Mouse (Mus musculus): ENCODE results near the gene Hist1h4d. TPM values are rescaled to one million over a fixed set of nuclear protein-coding genes. Genes with fewer than 3 reads are reported as not detected.
"Not testable (repeated sequence)": the region's sequence is repeated elsewhere in the genome, so short reads cannot be mapped to it uniquely, and the experiment has no call there.

Hist1h4d gene
- polyA plus RNA-seq (2016; fragmentation: Nextera tagmentation; extraction: Ambion mirVana): 65.8 and 97.5 TPM in 2 replicates

DNA sequence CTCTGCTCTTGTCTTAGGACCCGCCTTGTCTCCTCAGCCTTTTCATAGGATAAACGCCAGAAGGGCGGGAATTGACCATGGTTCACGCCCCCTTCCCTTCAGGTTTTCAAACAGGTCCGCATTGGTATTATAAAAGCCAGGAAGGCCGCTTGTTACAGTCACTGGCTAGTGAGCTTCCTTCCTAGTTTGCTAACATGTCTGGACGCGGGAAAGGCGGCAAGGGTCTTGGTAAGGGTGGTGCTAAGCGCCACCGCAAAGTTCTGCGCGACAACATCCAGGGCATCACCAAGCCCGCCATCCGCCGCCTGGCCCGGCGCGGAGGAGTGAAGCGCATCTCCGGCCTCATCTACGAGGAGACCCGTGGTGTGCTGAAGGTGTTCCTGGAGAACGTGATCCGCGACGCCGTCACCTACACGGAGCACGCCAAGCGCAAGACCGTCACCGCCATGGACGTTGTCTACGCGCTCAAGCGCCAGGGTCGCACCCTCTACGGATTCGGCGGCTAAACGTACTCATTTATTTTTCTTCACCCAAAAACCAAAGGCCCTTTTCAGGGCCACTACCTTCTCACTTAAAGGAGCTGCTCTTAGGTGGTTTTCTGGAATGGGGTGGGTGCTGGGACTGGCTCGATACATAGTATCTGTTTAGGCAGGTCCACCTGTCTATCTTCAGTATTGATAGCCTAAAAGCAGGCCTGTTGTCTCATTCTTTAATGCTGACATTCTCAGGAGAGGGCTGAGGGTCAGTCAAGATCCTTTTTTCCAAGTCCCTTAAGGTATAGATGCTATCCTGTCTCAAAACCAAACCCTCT is at the start of gene Hist1h4d:
Gene Hist1h4d (plus strand): TSS at position 191 of the 811 bp plus-strand sequence.
- WGBS: under 1% methylated on average over 43 of the region's 43 CpGs
- peak within 1 kb of the TSS; percentile 56 for H3K9ac ChIP-seq
- no peaks in the 10 kb centered on the region for H3K9me3 ChIP-seq
- H3K27me3 ChIP-seq (replicated peaks): no peaks in the 10 kb centered on the region
- H3K4me1 ChIP-seq: peaks cover 30% of the 10 kb centered on the region
- no peaks in the 10 kb centered on the region for H3K36me3 ChIP-seq
- peak; percentile 86 for ATAC-seq (ENCODE audit: low FRiP score, low read depth)
- H3K27ac ChIP-seq: peak within 1 kb of the TSS; percentile 27
- peak within 1 kb of the TSS; percentile 34 for H3K4me3 ChIP-seq
- peak within 1 kb of the TSS; percentile 65 for H3K4me2 ChIP-seq (replicated peaks)

DNA sequence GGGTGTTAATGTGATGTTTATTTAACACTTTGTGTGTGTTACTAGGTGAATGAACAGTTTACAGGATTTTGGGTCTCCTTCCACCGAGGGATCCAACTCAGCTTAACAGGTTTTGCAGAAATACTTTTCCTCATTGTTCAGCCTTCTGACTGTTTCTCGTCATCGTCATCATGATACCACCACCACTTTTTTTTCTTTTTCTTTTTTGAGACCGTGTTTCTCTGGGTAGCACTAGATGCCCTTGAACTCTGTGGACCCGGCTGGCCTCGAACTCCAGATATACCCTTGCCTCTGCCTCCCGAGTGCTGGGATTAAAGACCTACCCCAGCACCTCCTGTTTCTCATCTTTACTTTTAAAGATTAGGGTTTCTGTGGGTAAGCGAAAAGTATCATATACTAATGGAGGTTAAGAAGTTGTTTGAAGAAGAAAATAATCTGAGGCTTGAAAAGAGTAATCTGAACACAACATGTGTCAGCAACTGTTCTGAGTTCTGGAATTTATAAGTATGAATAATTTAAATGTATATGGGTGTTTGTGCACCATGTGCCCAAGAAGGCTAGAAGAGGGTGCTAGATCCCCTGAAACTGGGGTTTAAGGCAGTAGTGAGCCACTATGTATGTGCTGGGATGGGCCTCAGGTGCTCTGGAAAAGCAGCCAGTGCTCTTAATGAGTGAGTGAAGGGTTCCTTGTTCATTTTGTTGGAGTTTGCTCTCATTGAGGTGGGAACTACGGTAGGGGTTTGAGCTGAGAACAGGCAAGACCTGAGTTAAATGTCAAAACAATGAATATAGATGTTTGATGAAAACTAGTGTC is 48.9 kb upstream of the Hist1h4d start:
- Histone ChIP-seq H3K9me3 (no peaks in the 10 kb centered on the region), H3K4me2 (replicated peaks) (peak overlapping the region; percentile 70), H3K27ac (peak overlapping the region; percentile 89; the same call in 1 of the 2 replicates), H3K36me3 (no peaks in the 10 kb centered on the region), H3K4me3 (peak overlapping the region; percentile 52), H3K4me1 (peaks cover 22% of the 10 kb centered on the region), H3K27me3 (replicated peaks) (no peaks in the 10 kb centered on the region), H3K9ac (peak overlapping the region; percentile 73)
- ATAC-seq (ENCODE audit: low FRiP score, low read depth): no peak
- WGBS: 22% methylated on average over 9 of the region's 9 CpGs

- H3K4me2 ChIP-seq (replicated peaks): peak within 1 kb of the TSS; percentile 70
- H3K9me3 ChIP-seq; H3K36me3 ChIP-seq; H3K27me3 ChIP-seq (replicated peaks): not testable (repeated sequence)
- H3K9ac ChIP-seq: peak within 1 kb of the TSS; percentile 57
- H3K4me3 ChIP-seq: peak within 1 kb of the TSS; percentile 46
- peak; percentile 30 for ATAC-seq (ENCODE audit: low FRiP score, low read depth)
- peaks cover 22% of the 10 kb centered on the region for H3K4me1 ChIP-seq
- H3K27ac ChIP-seq: peak within 1 kb of the TSS; percentile 66
- under 1% methylated on average over 26 of the region's 53 CpGs for WGBS
Observed at GRCm38 (mm10) chr13:23533560-23534367, 47.6 kb upstream of the Hist1h4d start, which contains the start of gene Hist1h2af. Hist1h2af (plus strand) TSS chr13:23533906.

DNA sequence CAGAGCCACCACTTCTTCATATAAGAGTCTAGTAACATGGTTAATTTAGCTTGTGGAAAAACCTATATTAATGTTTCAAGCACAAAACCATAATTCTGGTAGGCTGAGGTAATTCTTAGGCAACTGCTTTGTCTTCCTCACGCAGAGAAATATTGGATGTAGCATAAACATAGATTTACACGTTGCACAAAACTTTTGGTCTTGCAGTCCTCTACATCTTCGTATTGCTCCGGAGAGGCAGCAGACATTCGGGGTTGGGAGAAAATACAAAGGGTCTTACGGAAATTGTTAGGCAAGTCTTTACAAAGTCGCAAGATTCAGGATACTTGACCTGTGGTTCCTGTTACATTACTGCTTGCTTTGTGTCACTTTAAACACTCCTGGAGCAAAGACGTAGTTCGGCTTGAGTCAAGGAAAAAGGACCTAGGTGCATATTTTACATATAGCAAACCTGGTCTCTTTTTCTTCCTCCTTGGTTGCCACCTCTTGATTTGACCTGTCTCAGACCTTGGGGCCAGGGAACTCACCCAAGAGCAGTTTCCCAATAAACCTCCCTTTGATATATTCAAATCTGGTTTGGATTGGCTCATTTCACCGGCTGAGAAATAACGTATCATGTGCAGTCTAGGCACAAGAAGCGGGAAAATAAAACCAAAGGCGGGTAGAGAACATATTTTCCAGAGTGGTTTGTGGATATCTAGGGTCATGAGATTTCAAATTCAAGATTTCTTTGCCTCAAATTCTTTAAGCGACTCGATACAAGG is 46.8 kb upstream of the Hist1h4d start:
- under 1% methylated on average over 15 of the region's 15 CpGs for WGBS

DNA sequence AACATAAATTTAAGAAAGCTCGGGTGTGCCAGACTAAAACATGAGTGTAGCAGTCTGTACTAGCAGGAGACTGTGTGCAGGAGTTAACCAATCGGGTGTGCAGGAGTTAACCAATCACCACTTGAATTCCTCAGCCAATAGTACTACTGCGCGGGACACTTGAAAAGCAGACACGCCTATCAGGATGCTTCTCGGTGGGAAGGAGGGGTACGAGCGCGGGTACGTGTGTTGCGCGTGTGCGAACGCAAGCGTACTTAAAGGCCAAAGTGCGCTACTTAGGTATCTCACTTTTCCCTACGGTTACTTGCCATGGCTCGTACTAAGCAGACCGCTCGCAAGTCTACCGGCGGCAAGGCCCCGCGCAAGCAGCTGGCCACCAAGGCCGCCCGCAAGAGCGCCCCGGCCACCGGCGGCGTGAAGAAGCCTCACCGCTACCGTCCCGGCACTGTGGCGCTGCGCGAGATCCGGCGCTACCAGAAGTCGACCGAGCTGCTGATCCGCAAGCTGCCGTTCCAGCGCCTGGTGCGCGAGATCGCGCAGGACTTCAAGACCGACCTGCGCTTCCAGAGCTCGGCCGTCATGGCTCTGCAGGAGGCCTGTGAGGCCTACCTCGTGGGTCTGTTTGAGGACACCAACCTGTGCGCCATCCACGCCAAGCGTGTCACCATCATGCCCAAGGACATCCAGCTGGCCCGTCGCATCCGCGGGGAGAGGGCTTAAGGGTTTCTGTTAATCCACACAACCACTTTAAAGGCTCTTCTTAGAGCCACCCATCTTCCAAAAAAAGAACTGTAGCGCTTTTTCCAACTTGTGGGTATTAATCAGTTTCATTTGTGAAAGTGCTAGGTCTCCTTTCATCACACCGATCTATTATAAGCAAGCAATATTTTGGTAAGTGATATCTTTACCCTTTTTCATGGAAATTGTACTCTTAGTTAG is 46.0 kb upstream of the Hist1h4d start, which contains the start of gene Hist1h3g:
Gene Hist1h3g (plus strand): TSS at position 286 of the 939 bp plus-strand sequence.
- not testable (repeated sequence) for H3K27me3 ChIP-seq (replicated peaks); H3K36me3 ChIP-seq; H3K9me3 ChIP-seq
- under 1% methylated on average over 58 of the region's 62 CpGs for WGBS
- Histone ChIP-seq H3K4me2 (replicated peaks) (peak within 1 kb of the TSS; percentile 70), H3K9ac (peak within 1 kb of the TSS; percentile 62), H3K4me1 (peaks cover 22% of the 10 kb centered on the region), H3K4me3 (peak within 1 kb of the TSS; percentile 46), H3K27ac (peak within 1 kb of the TSS; percentile 64)
- ATAC-seq (ENCODE audit: low FRiP score, low read depth): peak; percentile 86

More for the DNA sequence above, 46.8 kb upstream of the Hist1h4d start:
- ATAC-seq (ENCODE audit: low FRiP score, low read depth): no peak
- Histone ChIP-seq H3K27ac (peak overlapping the region; percentile 64), H3K4me2 (replicated peaks) (peak overlapping the region; percentile 70), H3K4me1 (peaks cover 22% of the 10 kb centered on the region), H3K9ac (peak overlapping the region; percentile 57), H3K36me3 (no peaks in the 10 kb centered on the region), H3K9me3 (no peaks in the 10 kb centered on the region), H3K4me3 (peak overlapping the region; percentile 46), H3K27me3 (replicated peaks) (no peaks in the 10 kb centered on the region)

DNA sequence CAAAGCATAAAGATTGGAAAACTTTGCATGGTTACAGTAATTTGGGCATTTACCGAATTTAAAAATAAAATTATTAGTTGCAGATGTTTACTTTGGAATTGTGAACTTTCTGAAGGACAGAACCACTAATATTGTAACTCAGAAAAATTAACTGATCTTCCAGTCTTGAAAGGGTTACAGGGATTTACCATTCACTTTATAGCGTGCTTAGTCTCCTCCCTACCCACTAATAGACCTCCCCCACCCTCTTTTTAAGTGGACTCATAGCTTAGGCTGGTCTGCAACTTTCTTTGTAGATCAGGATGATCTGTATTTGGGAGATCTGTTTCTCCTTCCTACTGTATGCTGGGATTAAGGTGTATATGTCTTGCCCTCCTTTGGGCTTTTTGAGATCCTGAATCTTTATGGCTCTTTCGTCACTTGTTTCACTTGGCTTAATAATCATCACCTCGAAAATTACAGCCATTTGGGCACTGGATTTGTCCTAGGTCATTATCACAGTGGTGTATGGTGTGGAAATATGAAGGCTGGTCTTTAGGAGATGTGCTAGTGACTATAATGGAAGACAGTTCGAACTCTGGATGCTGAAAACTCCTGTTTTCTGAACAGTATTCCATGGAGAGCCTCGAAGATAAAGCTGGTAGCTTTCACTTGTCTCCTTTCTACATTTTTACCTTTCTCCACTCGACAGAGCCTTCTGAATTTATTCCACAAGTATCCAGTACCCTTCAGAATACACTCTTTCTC is 45.1 kb upstream of the Hist1h4d start:
- peak overlapping the region; percentile 70 for H3K4me2 ChIP-seq (replicated peaks)
- H3K9ac ChIP-seq: peak overlapping the region; percentile 62
- ATAC-seq (ENCODE audit: low FRiP score, low read depth): no peak
- no peaks in the 10 kb centered on the region for H3K36me3 ChIP-seq
- no peaks in the 10 kb centered on the region for H3K27me3 ChIP-seq (replicated peaks)
- 18% methylated on average over 7 of the region's 7 CpGs for WGBS
- H3K9me3 ChIP-seq: no peaks in the 10 kb centered on the region
- no peak overlapping the region for H3K27ac ChIP-seq
- H3K4me1 ChIP-seq: peaks cover 22% of the 10 kb centered on the region
- H3K4me3 ChIP-seq: peak overlapping the region; percentile 31

DNA sequence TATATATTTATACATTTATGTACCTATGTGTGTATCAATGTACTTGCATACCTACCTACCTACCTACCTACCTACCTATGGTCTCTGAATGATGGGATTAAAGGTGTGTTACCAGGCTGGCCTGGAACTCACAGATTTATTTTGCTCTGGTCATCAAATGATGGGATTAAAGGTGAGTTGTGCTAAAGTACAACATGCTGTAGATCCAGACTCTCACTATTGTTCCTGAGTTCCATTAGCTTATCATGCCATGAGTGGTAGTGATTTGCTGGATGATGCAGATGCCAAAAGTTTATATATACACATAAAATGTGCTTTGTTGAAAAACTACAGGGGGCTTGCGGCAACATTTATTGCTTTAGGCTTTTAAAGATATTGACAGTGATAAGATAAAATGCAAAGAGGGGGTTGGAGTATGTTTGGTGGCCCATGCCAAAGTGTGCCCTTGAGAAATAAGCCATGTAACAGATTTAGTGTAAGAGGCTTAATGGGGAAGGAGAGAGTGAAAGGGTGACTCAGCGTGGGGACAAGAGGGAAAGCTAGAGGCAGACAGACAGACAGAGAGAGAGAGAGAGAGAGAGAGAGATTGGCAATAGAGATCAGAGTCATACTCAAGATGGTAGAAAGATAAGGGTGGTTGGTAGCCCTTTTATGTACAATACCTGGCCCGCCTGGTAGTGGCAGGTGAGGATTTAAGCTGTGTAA is 44.2 kb upstream of the Hist1h4d start:
- Histone ChIP-seq H3K27me3 (replicated peaks) (no peaks in the 10 kb centered on the region), H3K36me3 (no peaks in the 10 kb centered on the region), H3K4me2 (replicated peaks) (peak overlapping the region; percentile 70), H3K9ac (no peak overlapping the region), H3K4me3 (no peak overlapping the region), H3K9me3 (no peaks in the 10 kb centered on the region), H3K27ac (no peak overlapping the region), H3K4me1 (peaks cover 22% of the 10 kb centered on the region)
- WGBS: 77% methylated on average over 3 of the region's 3 CpGs
- ATAC-seq (ENCODE audit: low FRiP score, low read depth): no peak

DNA sequence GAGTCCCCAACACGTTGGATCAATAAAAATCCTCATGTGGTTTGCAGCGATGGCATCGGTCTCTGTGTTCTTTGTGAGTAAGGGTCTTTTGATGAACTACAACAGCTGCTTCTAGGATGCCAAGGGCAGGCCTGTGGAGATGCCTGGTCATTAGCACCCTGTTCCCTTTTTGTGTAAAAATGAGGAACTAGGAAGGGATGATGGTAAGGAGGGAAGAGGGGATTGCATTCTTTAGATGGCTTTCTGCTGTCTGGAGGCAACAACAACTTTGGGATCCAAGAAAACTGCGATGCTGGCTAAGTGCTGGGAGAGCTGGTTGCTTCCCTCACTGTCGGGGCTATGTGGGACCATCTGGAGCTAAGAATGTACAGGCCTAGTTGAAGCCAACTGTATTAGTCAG is 43.1 kb upstream of the Hist1h4d start:
- Histone ChIP-seq H3K4me1 (peaks cover 11% of the 10 kb centered on the region), H3K27me3 (replicated peaks) (no peaks in the 10 kb centered on the region), H3K36me3 (no peaks in the 10 kb centered on the region), H3K4me3 (no peak overlapping the region), H3K9ac (no peak overlapping the region), H3K27ac (no peak overlapping the region), H3K9me3 (no peaks in the 10 kb centered on the region), H3K4me2 (replicated peaks) (no peak overlapping the region)
- whole genome bisulfite sequencing: 70% methylated on average over 5 of the region's 5 CpGs
- ATAC-seq (ENCODE audit: low FRiP score, low read depth): no peak

GRCm38 (mm10) chr13:23539821-23540220 is 41.6 kb upstream of the Hist1h4d start:
- not testable (repeated sequence) for ATAC-seq (ENCODE audit: low FRiP score, low read depth); H3K9me3 ChIP-seq

More at GRCm38 (mm10) chr13:23539821-23540220, 41.6 kb upstream of the Hist1h4d start:
- H3K27me3 ChIP-seq (replicated peaks); H3K9ac ChIP-seq; H3K4me1 ChIP-seq; H3K36me3 ChIP-seq; H3K4me2 ChIP-seq (replicated peaks); H3K27ac ChIP-seq; H3K4me3 ChIP-seq: not testable (repeated sequence)
- WGBS: 79% methylated on average over 1 of the region's 1 CpGs
